ENCODE assay signal across 21 mouse cellular contexts in the genomic region with DNA sequence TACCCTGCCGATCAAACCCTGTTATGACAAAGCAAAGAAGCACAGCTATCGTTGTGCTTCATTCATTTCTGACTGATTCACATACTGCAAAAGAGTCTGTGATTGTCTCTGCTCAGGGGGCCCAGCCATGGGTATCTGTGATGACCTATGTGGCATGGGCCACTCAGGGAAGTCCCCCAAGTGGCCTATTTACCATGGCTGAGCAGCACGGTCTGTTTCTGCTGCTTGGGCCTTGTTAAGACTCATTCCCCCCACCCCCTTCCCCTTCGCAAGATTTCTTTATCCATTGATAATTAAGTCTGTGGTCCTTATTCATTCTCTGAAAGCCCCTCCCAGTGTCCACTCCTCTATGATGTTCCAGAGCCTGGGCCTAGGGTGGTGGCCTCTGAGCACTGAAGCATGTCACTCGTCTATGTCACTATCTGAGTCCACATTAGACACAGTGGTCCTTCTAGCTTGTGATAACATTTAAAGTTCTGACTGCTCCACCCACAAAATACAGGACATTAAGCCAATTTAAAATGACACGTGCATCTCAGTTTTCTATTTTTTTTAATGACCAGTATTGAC.
DNase-seq lines count a peak whose midpoint lies in the region; ATAC-seq and TF ChIP-seq lines count a peak whose summit lies in the region.
"Had no signal": no experiment of that assay in that cellular context is flagged by ENCODE, and none has a peak within 500 bp of the region (broad histone marks: within the 10 kb centered on the region; RNA-seq: fewer than 3 reads in every experiment).

No protein-coding gene starts in this region.

- no peaks in the 10 kb centered on the region for H3K9me3 ChIP-seq in hindbrain, embryonic 10.5 days
- H3K9me3 ChIP-seq in hindbrain, postnatal 0 days (ENCODE audit: low read length) = no peaks in the 10 kb centered on the region
- H3K9me3 ChIP-seq in midbrain, embryonic 11.5 days (ENCODE audit: control insufficient read depth, low read length) = no peaks in the 10 kb centered on the region
- H3K9me3 ChIP-seq in midbrain, embryonic 16.5 days (replicated peaks; ENCODE audit: control insufficient read depth, low read length, poor library complexity, severe bottlenecking) = no peaks in the 10 kb centered on the region
- H3K9me3 ChIP-seq: embryonic facial prominence, embryonic 10.5 days; heart, embryonic 15.5 days had no signal

- no peak for ATAC-seq in hindbrain, postnatal 0 days
- peak; percentile 75 for ATAC-seq in midbrain, embryonic 11.5 days (ENCODE audit: low FRiP score)
- no peak for ATAC-seq in midbrain, embryonic 16.5 days
- ATAC-seq: CD4-positive, CD25-positive, alpha-beta regulatory T cell, adult 4 months; forebrain, embryonic 16.5 days had no signal

- H3K27ac ChIP-seq in hindbrain, embryonic 10.5 days = no peak overlapping the region
- no peak overlapping the region for H3K27ac ChIP-seq in hindbrain, postnatal 0 days
- H3K27ac ChIP-seq in midbrain, embryonic 11.5 days (ENCODE audit: low read depth, low read length) = no peak overlapping the region
- H3K27ac ChIP-seq in midbrain, embryonic 16.5 days (ENCODE audit: low read length) = no peak overlapping the region
- H3K27ac ChIP-seq: embryonic facial prominence, embryonic 10.5 days; heart, adult 2 months; heart, embryonic 15.5 days had no signal

- H3K36me3 ChIP-seq in hindbrain, embryonic 10.5 days = no peaks in the 10 kb centered on the region
- no peaks in the 10 kb centered on the region for H3K36me3 ChIP-seq in hindbrain, postnatal 0 days (ENCODE audit: insufficient read depth, low read length)
- no peaks in the 10 kb centered on the region for H3K36me3 ChIP-seq in midbrain, embryonic 11.5 days (ENCODE audit: control insufficient read depth, insufficient read depth, low read length)
- no peaks in the 10 kb centered on the region for H3K36me3 ChIP-seq in midbrain, embryonic 16.5 days (ENCODE audit: control insufficient read depth, insufficient read depth, low read length)
- H3K36me3 ChIP-seq: embryonic facial prominence, embryonic 10.5 days; G1E; heart, embryonic 15.5 days had no signal

- TF ChIP-seq CTCF in hindbrain, postnatal 0 days (IDR thresholded peaks at IDR 0.05; ENCODE audit: low read depth) = no peak

- H3K4me3 ChIP-seq in hindbrain, embryonic 10.5 days = no peak overlapping the region
- no peak overlapping the region for H3K4me3 ChIP-seq in hindbrain, postnatal 0 days (ENCODE audit: low read length)
- no peak overlapping the region for H3K4me3 ChIP-seq in midbrain, embryonic 11.5 days (ENCODE audit: low read depth, low read length)
- no peak overlapping the region for H3K4me3 ChIP-seq in midbrain, embryonic 16.5 days (ENCODE audit: low read depth, low read length)
- H3K4me3 ChIP-seq: embryonic facial prominence, embryonic 10.5 days; heart, adult 2 months; heart, embryonic 15.5 days had no signal

- peak; percentile 1 for DNase-seq in embryo, embryonic 10.5 days (ENCODE audit: low spot score)
- DNase-seq in embryo, embryonic 10 days (ENCODE audit: low spot score) = no peak
- peak; percentile 3 for DNase-seq in hindbrain, embryonic 10.5 days (ENCODE audit: low spot score)
- no peak for DNase-seq in hindbrain, postnatal 0 days (ENCODE audit: low spot score)
- DNase-seq in midbrain, embryonic 11.5 days (ENCODE audit: low spot score, missing footprints) = peak; percentile 57
- DNase-seq in kidney, postnatal 14 days = no peak
- DNase-seq: adrenal gland, adult 8-10 months; adrenal gland, postnatal 36 days; B cell, adult 2 months; cerebellum, adult 2 months; cerebellum, postnatal 10 days; gastrocnemius, postnatal 14 days; heart, adult 2 months; heart, postnatal 14 days had no signal

- WGBS in hindbrain, embryonic 10.5 days = 44% methylated on average over 6 of the region's 6 CpGs
- WGBS in hindbrain, postnatal 0 days = 50% methylated on average over 6 of the region's 6 CpGs
- 46% methylated on average over 6 of the region's 6 CpGs for WGBS in midbrain, embryonic 11.5 days
- 28% methylated on average over 6 of the region's 6 CpGs for WGBS in midbrain, embryonic 16.5 days

- H3K4me2 ChIP-seq in hindbrain, postnatal 0 days (ENCODE audit: low read depth, low read length) = no peak overlapping the region
- H3K4me2 ChIP-seq in midbrain, embryonic 11.5 days = no peak overlapping the region
- H3K4me2 ChIP-seq in midbrain, embryonic 16.5 days (ENCODE audit: low read length) = no peak overlapping the region
- H3K4me2 ChIP-seq: heart, embryonic 11.5 days; heart, embryonic 15.5 days had no signal

- peaks cover 12% of the 10 kb centered on the region for H3K4me1 ChIP-seq in hindbrain, embryonic 10.5 days (replicated peaks)
- no peaks in the 10 kb centered on the region for H3K4me1 ChIP-seq in hindbrain, postnatal 0 days (ENCODE audit: insufficient read depth, low read length)
- H3K4me1 ChIP-seq in midbrain, embryonic 11.5 days (ENCODE audit: control insufficient read depth, insufficient read depth, low read length) = 0 out of 2 replicates have a peak, but pooled peaks cover 4% of the 10 kb centered on the region
- H3K4me1 ChIP-seq in midbrain, embryonic 16.5 days (ENCODE audit: control insufficient read depth, insufficient read depth, low read length) = no peaks in the 10 kb centered on the region
- H3K4me1 ChIP-seq: heart, embryonic 15.5 days had no signal

- H3K27me3 ChIP-seq in hindbrain, embryonic 10.5 days (ENCODE audit: insufficient read depth, poor library complexity, severe bottlenecking) = no peaks in the 10 kb centered on the region
- H3K27me3 ChIP-seq in hindbrain, postnatal 0 days (ENCODE audit: insufficient read depth, low read length) = no peaks in the 10 kb centered on the region
- no peaks in the 10 kb centered on the region for H3K27me3 ChIP-seq in midbrain, embryonic 11.5 days (ENCODE audit: control insufficient read depth, insufficient read depth, low read length)
- H3K27me3 ChIP-seq in midbrain, embryonic 16.5 days (ENCODE audit: control insufficient read depth, insufficient read depth, low read depth, low read length) = no peaks in the 10 kb centered on the region
- H3K27me3 ChIP-seq: heart, embryonic 15.5 days had no signal

- no peak overlapping the region for H3K9ac ChIP-seq in hindbrain, postnatal 0 days (replicated peaks; ENCODE audit: low read length)
- no peak overlapping the region for H3K9ac ChIP-seq in midbrain, embryonic 11.5 days (ENCODE audit: low read length)
- H3K9ac ChIP-seq in midbrain, embryonic 16.5 days (ENCODE audit: low read depth, low read length) = no peak overlapping the region
- H3K9ac ChIP-seq: heart, embryonic 15.5 days had no signal

Comparison
In these comparisons a context has a peak if more than half of its experiments do, and no peak if none do; other contexts are left out.
1. DNase-seq: peak in embryo, embryonic 10.5 days (single experiment), hindbrain, embryonic 10.5 days (single experiment) and midbrain, embryonic 11.5 days (single experiment); none in embryo, embryonic 10 days (single experiment), hindbrain, postnatal 0 days (single experiment) and kidney, postnatal 14 days (single experiment).